Mouse (Mus musculus) embryo, embryonic 10.5 days (tissue): Measurements from ENCODE around the gene Dock2.

Experiments used
- DNase-seq: peaks from one replicate; pipeline ENCODE4 v3.0.0-alpha.2; 2015; ENCODE audit warnings: low spot score

The Dock2 gene

DNA sequence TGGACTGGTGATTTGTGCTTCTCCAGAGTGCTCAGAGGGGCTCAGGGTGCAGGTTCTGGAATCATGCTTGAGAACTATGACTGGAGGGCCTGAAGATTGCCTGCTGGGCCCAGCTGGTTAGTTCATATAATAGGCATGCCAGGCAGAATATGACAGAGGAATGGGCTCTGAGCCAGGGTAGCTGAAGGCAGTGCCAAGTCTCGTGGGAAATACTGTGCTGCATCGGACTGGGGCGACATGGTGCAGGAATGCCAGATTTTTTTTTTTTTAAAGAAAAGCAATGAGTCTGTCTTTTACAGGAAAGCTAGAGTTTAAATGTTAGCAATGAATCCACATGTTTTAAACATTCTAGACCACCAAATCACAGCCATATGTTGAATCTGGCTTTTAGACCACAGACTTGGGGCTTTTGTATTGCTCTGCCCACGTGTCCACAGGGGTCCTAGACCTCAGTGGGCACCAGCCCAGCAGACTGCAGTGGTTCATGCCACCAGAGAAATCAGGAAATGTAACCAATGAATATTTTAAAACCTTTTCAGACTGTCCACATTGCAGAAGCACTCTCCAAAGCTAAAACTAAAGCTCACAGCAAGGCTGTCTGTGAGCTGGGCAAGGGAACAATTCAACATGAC, 435.3 kb downstream of the Dock2 start:
- DNase-seq, result no peak

- no peak for DNase-seq
Measured at GRCm38 (mm10) chr11:34344310-34344709, 439.4 kb downstream of the Dock2 start.

- DNase-seq, result no peak
Measured at GRCm38 (mm10) chr11:34343742-34344307, 439.9 kb downstream of the Dock2 start.

DNA sequence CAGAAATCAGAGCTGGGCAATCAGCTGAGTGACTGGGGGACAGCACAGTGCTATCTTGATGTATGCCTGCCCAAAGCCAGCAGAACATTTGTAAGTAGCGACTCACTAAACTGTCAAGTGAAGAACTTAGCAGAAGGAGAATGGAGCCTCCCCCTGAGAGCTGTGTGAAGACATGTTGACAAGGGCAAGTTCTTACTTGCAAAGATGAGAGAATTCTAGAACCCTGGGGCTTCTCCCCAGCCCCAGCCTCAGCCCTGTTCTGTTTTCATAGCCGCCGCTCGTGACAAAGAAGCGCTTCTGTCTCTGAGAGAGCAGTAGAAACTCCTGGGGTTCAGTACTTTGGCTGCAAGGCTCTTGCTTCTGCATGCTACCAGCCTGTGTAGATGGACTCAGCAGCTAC, 444.0 kb downstream of the Dock2 start:
- DNase-seq, result no peak

- DNase-seq, result no peak
Measured at GRCm38 (mm10) chr11:34337907-34338306, 445.8 kb downstream of the Dock2 start.

DNA sequence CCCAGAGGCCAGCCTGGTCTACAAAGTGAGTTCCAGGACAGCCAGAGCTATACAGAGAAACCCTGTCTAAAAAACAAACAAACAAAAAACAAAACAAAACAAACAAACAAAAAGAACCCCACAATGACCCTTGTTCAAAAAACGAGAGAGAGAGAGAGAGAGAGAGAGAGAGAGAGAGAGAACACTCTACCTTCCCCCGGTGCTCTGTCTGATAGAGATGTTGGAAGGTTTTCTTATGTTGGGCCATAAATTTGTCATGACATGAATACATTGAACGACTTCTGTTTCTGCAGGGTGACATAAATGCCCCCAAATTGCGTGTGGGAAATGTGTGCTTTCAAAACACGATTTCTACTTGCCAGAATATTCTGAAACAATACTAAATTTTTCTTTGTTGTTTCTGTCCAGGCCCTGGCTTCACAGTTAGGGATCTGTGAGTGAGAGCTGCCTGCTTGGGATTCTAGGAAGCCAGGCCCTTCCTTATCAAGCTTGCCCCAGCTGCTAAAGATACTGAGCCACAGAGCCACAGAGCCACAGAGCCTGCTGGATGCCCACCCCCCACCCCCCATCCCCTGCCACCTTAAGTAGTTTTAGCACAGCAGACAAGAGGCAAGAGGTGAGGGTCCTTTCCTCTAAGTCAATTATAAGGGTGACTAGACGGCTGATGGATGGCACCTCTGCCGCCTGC, 451.2 kb downstream of the Dock2 start:
- DNase-seq, result no peak

GRCm38 (mm10) chr11:34323664-34324063, 460.0 kb downstream of the Dock2 start:
- DNase-seq, result no peak

GRCm38 (mm10) chr11:34319282-34319681, 464.4 kb downstream of the Dock2 start:
- DNase-seq, result no peak

DNA sequence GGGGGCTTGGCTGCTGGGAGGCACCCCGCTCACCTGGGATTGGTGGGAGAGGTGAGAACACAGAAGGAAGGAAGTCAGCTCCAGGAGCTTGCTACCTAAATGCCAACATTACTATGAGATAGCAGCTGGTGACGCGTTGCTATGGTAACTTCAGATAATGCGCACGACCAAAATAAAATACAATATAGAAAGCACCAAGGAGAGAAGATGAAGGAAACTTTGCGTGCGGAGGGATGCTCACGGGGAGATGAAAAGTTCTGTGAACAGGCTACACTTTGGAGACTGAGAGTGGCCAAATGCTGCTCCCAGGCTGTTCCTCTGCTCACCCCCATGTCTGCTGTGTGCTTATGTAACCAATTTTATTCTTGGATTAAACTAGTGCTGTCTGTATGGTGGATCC, 466.7 kb downstream of the Dock2 start:
- no peak for DNase-seq

- DNase-seq, result no peak
Measured at GRCm38 (mm10) chr11:34316176-34316575, 467.5 kb downstream of the Dock2 start.

DNA sequence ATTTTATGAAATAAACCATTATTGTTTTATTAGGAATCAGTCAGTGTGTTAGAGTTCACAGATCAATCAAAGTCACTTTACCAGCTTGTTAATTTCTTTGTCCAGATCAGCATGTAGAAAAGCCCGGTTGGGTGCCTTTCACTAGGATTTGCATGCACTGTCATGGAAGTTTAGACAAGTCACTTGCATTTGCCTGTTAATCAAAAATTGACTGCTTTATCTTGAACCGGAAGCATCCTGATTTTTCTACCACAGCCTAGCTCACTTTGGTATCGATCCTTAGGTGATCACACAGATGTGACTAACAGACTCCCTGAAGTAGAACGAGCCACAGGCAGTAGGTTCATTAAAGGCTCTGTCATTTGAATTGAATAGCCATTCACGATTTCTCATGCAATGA, 468.3 kb downstream of the Dock2 start:
- peak; percentile 49 for DNase-seq

- peak; percentile 86 for DNase-seq
Measured at GRCm38 (mm10) chr11:34314534-34315379, 468.9 kb downstream of the Dock2 start, which contains the start of gene Fam196b. Gene Fam196b (plus strand): TSS chr11:34314822.

DNA sequence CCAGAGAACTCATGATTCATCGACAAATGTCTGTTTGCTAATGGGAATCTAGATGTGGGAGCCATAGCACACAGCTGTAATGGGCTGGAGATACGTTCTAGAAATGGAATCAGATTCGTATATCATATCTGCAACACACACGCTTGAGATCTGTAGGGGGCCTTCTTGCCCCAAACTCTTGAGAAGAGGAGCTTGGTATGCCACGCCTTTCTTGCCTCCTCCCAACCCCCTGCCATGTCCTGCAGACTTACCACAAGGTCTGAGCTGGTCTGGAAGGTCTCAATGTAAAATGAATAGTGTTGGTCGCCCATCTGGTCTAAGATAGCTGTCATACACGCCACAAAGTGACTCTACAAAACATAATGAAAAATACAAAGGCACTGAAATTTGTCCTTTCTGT, 471.5 kb downstream of the Dock2 start:
- no peak for DNase-seq

DNA sequence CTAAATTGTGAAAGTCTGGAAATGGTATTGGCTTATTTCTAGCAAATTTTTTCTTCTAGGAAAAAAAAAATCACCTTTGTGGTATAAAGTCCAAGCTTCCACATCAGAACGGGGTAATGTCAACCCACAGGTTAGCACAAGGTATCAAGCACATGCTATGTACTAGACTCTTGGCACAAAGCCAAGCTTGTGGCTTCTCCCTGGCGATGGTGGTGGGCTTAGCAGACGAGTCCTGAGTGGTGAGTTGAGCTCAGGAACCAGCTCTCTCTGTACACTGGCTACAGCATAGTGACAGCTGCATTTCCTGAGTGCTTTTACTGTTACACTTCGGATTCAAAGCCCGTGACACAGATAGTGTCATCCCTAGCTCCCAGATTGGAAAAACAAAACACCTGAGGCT, 472.0 kb downstream of the Dock2 start:
- DNase-seq, result no peak

DNA sequence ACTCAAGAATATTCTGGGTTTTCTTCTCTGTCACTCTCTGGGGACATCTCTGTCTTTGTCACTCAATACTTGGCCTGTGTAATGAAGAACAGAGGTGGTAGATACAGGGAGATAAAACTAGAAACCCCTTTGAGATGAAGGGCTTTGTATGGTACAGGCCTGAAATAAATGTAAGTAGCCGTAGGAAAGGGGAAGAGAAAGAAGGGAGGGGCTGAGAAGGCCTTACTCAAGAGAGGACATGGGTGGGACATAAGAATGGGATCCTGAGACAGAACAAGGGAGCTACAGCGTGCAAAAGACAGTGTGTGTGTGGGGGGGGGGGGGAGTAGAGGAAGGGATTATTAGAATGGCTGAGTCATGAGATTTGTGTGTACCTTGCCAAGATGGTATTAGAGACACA, 474.3 kb downstream of the Dock2 start:
- no peak for DNase-seq

GRCm38 (mm10) chr11:34308731-34309130, 475.0 kb downstream of the Dock2 start:
- DNase-seq, result no peak

DNA sequence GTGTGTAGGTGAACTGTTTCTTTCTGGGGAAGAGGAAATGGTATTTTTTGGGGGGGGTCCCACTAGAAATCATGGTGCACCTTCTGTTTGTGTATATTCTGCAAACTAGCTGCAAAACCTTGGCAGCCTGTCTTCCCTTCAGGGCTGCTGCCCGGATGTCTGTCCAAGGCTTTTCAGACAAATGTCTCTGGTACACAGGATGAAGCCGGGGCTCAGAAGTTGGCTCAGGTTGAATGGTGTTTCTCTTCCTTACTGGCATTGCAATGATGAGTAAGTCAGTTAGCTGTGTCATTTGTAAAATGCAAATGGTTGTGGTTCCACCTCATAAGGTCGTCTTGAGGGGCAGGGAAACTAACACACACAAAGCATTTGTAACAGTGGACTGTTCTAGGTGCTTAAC, 477.5 kb downstream of the Dock2 start:
- no peak for DNase-seq

DNA sequence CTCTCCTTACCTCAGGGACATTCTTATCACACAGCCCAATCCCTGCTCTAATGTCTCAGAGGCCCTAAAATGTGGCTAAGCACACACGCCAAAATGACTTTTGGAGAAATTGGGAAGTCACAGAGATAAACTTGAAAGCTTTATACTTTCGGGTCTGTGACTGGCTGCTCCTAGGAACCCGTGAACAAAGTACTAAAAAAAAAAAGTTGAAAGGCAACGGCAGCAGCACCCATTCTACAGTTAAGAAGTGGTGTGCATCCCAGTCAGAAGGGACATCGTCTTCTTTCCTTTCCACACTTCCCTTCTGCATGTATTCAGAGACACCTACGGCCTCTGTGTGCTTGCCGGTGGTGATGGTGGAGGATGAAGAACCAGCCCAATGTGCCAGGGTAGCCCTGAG, 483.6 kb downstream of the Dock2 start:
- DNase-seq, result no peak

DNA sequence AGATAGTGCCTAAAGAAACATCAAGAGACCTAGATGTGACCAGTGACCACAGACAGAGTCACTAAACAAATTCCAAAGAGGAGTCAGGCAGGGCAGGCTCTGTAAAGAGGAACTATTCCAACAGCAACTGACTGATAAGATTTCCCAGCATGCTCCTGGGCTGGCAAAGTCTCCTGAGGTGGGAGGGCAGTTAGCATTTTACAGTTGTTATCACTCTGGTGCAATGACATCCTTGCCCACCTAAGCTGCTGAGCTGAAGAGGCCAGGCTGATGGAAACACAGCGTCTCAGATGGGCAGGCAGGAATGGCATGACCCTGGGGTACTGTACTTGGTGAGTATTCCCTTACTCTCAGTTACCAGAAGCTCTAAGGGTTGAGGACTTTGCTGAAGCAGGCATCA, 484.1 kb downstream of the Dock2 start:
- DNase-seq, result no peak

- no peak for DNase-seq
Measured at GRCm38 (mm10) chr11:34297698-34298378, 485.9 kb downstream of the Dock2 start.

GRCm38 (mm10) chr11:34291304-34291703, 492.4 kb downstream of the Dock2 start:
- DNase-seq, result no peak

DNA sequence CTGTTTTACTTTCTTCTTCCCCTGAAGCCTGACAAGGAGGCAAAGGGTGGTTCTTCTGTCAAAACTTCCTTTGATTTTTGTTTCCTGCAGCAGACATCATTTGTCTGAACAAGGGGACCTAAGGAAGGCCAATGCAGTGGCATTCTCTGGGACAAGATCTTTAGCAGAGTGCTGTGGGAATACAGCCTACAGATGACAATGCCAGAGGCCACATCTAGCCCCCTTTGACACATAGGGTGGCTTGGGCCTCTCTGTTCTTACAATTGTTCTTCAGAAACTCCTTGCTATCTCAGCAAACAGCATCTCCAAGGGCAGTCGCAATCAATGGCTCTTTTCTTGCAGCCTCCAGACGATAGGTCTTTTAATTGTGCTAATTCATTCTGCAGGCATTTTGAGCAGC, 493.0 kb downstream of the Dock2 start:
- no peak for DNase-seq
